Mouse (Mus musculus) forebrain, postnatal 0 days (tissue): ENCODE measurements around the gene Ncan. TPM values are rescaled to one million over a fixed set of nuclear protein-coding genes. Genes with fewer than 3 reads are reported as not detected.

ENCODE experiments used
- ATAC-seq: fragments of 200-750 bp; cut with Nextera tagmentation; 2 replicates; pipeline ENCODE4 v1.8.0; 2017; ENCODE audit warnings: mild to moderate bottlenecking, moderate library complexity
- DNase-seq: peaks from one replicate; pipeline ENCODE4 v3.0.0-alpha.2; 2015
- H3K27ac ChIP-seq: fragments of 300-500 bp; sonication (generic); 2 replicates; pipeline ENCODE4 v1.5.1; 2014; ENCODE audit warnings: low read depth, mild to moderate bottlenecking, antibody characterized with exemption, low read length, moderate library complexity, mixed read lengths
- H3K27me3 ChIP-seq: fragments of 300-500 bp; sonication (generic); 2 replicates; pipeline ENCODE4 v1.6.1; 2014; ENCODE audit warnings: mild to moderate bottlenecking, low read length, mixed read lengths; ENCODE audit not compliant: insufficient read depth
- H3K36me3 ChIP-seq: fragments of 300-500 bp; sonication (generic); 2 replicates; pipeline ENCODE4 v1.6.1; 2014; ENCODE audit warnings: mild to moderate bottlenecking, moderate library complexity; ENCODE audit not compliant: insufficient read depth
- H3K4me1 ChIP-seq: fragments of 300-500 bp; sonication (generic); 2 replicates; pipeline ENCODE4 v1.6.1; 2014; ENCODE audit warnings: antibody characterized with exemption; ENCODE audit not compliant: insufficient read depth
- H3K4me2 ChIP-seq: fragments of 300-500 bp; sonication (generic); 2 replicates; pipeline ENCODE4 v1.6.1; 2014; ENCODE audit warnings: low read depth, mild to moderate bottlenecking, moderate library complexity
- H3K4me3 ChIP-seq: fragments of 300-500 bp; sonication (generic); 2 replicates; pipeline ENCODE4 v1.5.1; 2014; ENCODE audit warnings: low read depth, low read length, mixed read lengths
- H3K9ac ChIP-seq: fragments of 300-500 bp; sonication (generic); 2 replicates; pipeline ENCODE4 v1.6.1; 2014; ENCODE audit warnings: mild to moderate bottlenecking
- H3K9me3 ChIP-seq: fragments of 300-500 bp; sonication (generic); 2 replicates; pipeline ENCODE4 v1.6.1; 2016; ENCODE audit warnings: low read length
- CTCF ChIP-seq: sonication (generic); IDR thresholded peaks from 2 replicates; pipeline ENCODE4 v1.5.1; 2016; ENCODE audit warnings: antibody characterized with exemption, control low read depth, low read depth
- WGBS: fragments of 180-500 bp; shearing (Covaris S2); extraction: QIAGEN DNeasy Blood & Tissue Kit; methylation state at CpG from one replicate; pipeline ENCODE4 v1.1.7; 2014; 5-methylcytosine and 5-hydroxymethylcytosine counted together
- polyA plus RNA-seq: library from polyadenylated mRNA; unstranded; fragments of >200 nt; fragmentation: Nextera tagmentation; extraction: Ambion mirVana; gene quantifications from 2 replicates; pipeline ENCODE4 v1.2.1, GENCODE M21; 2015
- total RNA-seq: library from RNA; depleted of rRNA; stranded (reverse); fragments of >200 nt; gene quantifications from 2 replicates; pipeline ENCODE4 v1.2.3, GENCODE M21; 2014

Gene Ncan
- total and polyA plus RNA-seq, 2 experiments from 2014 or later, result 209 to 372 TPM

GRCm38 (mm10) chr8:70157240-70157800 is 36.6 kb upstream of the Ncan start:
- Histone ChIP-seq H3K4me3 (no peak overlapping the region), H3K9me3 (no peaks in the 10 kb centered on the region), H3K9ac (no peak overlapping the region), H3K36me3 (no peaks in the 10 kb centered on the region), H3K4me1 (no peaks in the 10 kb centered on the region), H3K27ac (no peak overlapping the region), H3K4me2 (no peak overlapping the region), H3K27me3 (no peaks in the 10 kb centered on the region)
- DNase-seq, result no peak
- no peak for ATAC-seq
- TF ChIP-seq CTCF, result no peak
- WGBS, result 94% methylated on average over 1 of the region's 1 CpGs

GRCm38 (mm10) chr8:70152537-70153257 is 32.0 kb upstream of the Ncan start:
- peak; percentile 78 for DNase-seq
- 17% methylated on average over 22 of the region's 22 CpGs for WGBS

GRCm38 (mm10) chr8:70150158-70150557 is 29.5 kb upstream of the Ncan start:
- Histone ChIP-seq H3K27me3 (no peaks in the 10 kb centered on the region), H3K9me3 (no peaks in the 10 kb centered on the region), H3K36me3 (peaks cover 19% of the 10 kb centered on the region), H3K9ac (no peak overlapping the region), H3K4me2 (no peak overlapping the region), H3K4me1 (no peaks in the 10 kb centered on the region), H3K4me3 (no peak overlapping the region), H3K27ac (no peak overlapping the region)
- ATAC-seq, result no peak
- no peak for DNase-seq
- TF ChIP-seq CTCF, result no peak
- 20% methylated on average over 13 of the region's 13 CpGs for WGBS

More at GRCm38 (mm10) chr8:70152537-70153257, 32.0 kb upstream of the Ncan start:
- Histone ChIP-seq H3K9me3 (no peaks in the 10 kb centered on the region), H3K27ac (no peak overlapping the region), H3K4me1 (no peaks in the 10 kb centered on the region), H3K36me3 (no peaks in the 10 kb centered on the region), H3K4me2 (peak overlapping the region; percentile 36), H3K27me3 (no peaks in the 10 kb centered on the region), H3K9ac (no peak overlapping the region), H3K4me3 (no peak overlapping the region; the same call in 1 of the 2 replicates)
- peak; percentile 96 for ATAC-seq
- TF ChIP-seq CTCF, result no peak

GRCm38 (mm10) chr8:70147678-70148607 is 27.3 kb upstream of the Ncan start:
- no peaks in the 10 kb centered on the region for H3K27me3 ChIP-seq
- H3K9me3 ChIP-seq, result no peaks in the 10 kb centered on the region
- no peak for DNase-seq
- H3K36me3 ChIP-seq, result peaks cover 19% of the 10 kb centered on the region
- no peak overlapping the region for H3K9ac ChIP-seq
- H3K4me3 ChIP-seq, result no peak overlapping the region
- H3K4me1 ChIP-seq, result no peaks in the 10 kb centered on the region
- ATAC-seq, result no peak
- H3K27ac ChIP-seq, result no peak overlapping the region
- H3K4me2 ChIP-seq, result no peak overlapping the region
- TF ChIP-seq CTCF, result no peak
- WGBS, result 89% methylated on average over 7 of the region's 7 CpGs

GRCm38 (mm10) chr8:70139981-70140380 is 19.3 kb upstream of the Ncan start:
- WGBS, result 9% methylated on average over 9 of the region's 9 CpGs
- Histone ChIP-seq H3K4me2 (peak overlapping the region; percentile 53), H3K9me3 (no peaks in the 10 kb centered on the region), H3K9ac (peak overlapping the region; percentile 83), H3K4me1 (peaks cover 16% of the 10 kb centered on the region), H3K4me3 (peak overlapping the region; percentile 75), H3K27ac (peak overlapping the region; percentile 89), H3K27me3 (no peaks in the 10 kb centered on the region), H3K36me3 (peaks cover 14% of the 10 kb centered on the region; the same call in 1 of the 2 replicates)
- DNase-seq, result peak; percentile 29
- TF ChIP-seq CTCF, result no peak
- ATAC-seq, result no peak

- TF ChIP-seq CTCF, result no peak
- peak; percentile 98 for ATAC-seq
- under 1% methylated on average over 46 of the region's 46 CpGs for WGBS
Measured at GRCm38 (mm10) chr8:70139026-70139857, 18.6 kb upstream of the Ncan start, which contains the start of the genes Rfxank, Borcs8 and Mef2b. TSS of gene Rfxank (minus strand) at chr8:70139154. TSS of gene Borcs8 (plus strand) at chr8:70139499. TSS of gene Mef2b (plus strand) at chr8:70139711.

More at GRCm38 (mm10) chr8:70139026-70139857, 18.6 kb upstream of the Ncan start, which contains the start of the genes Rfxank, Borcs8 and Mef2b:
- Histone ChIP-seq H3K4me3 (peak within 1 kb of the TSS; percentile 75), H3K4me1 (peaks cover 16% of the 10 kb centered on the region), H3K27ac (peak within 1 kb of the TSS; percentile 89), H3K9ac (peak within 1 kb of the TSS; percentile 83), H3K9me3 (no peaks in the 10 kb centered on the region), H3K36me3 (peaks cover 22% of the 10 kb centered on the region; the same call in 1 of the 2 replicates), H3K4me2 (peak within 1 kb of the TSS; percentile 67), H3K27me3 (no peaks in the 10 kb centered on the region)
- peak; percentile 100 for DNase-seq
